Mouse (Mus musculus) small intestine, adult 2 months (tissue): ENCODE results near the gene Tst.

ENCODE experiments used
- CTCF ChIP-seq: fragments of 200-500 bp; IDR thresholded peaks from 2 replicates; pipeline ENCODE4 v1.5.1; 2012; ENCODE audit warnings: low read depth, mild to moderate bottlenecking, control low read depth, inconsistent platforms, low read length, moderate library complexity, mixed read lengths; ENCODE audit not compliant: insufficient replicate concordance, insufficient read length; ENCODE audit errors: extremely low read depth
- POLR2A ChIP-seq: fragments of 200-500 bp; IDR thresholded peaks from 2 replicates; pipeline ENCODE4 v1.6.1; 2012; ENCODE audit warnings: low read depth, mild to moderate bottlenecking, control low read depth, inconsistent platforms, low read length, moderate library complexity

DNA sequence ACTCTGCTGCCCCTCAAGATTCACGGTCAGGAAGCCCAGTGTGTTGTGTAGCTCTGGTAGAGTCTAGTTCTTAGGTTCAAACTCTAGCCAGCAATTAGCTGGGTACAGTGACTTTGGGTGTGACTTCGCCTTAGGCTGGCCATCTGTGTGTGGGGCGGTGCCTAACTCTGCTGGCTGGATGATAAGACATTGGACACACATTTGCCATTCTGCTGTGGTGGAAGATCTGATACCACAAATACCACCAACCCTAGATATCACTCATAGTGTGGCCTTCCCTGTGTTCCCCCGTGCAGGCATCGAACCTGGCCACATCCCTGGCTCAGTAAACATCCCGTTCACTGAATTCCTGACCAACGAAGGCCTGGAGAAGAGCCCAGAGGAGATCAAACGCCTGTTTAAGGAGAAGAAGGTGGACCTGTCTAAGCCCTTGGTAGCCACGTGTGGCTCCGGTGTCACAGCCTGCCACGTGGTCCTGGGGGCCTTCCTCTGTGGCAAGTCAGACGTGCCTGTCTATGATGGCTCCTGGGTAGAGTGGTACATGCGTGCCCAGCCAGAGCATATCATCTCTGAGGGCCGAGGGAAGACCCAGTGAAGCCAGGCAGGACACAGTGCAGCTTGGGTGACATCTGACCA lies 7.5 kb upstream of the Tst start:
- TF ChIP-seq CTCF (no peak), POLR2A (no peak)
